Mouse (Mus musculus): Measurements from ENCODE around the gene A430078G23Rik. TPM values are rescaled to one million over a fixed set of nuclear protein-coding genes. Genes with fewer than 3 reads are reported as not detected.
"Not testable (repeated sequence)": the region's sequence is repeated elsewhere in the genome, so short reads cannot be mapped to it uniquely, and the experiment has no call there.

The A430078G23Rik gene
- polyA plus RNA-seq (2014; fragmentation: Nextera tagmentation; extraction: Ambion mirVana): 0.28 TPM in 1 of 2 replicates, not detected in the other

GRCm38 (mm10) chr8:3353189-3353810, at the start of gene A430078G23Rik:
Gene A430078G23Rik (plus strand): TSS chr8:3353415.
- Histone ChIP-seq H3K27ac (ENCODE audit: low read depth, low read length) (no peak within 1 kb of the TSS), H3K9ac (ENCODE audit: low read length) (no peak within 1 kb of the TSS), H3K4me2 (ENCODE audit: low read length) (no peak within 1 kb of the TSS), H3K4me3 (ENCODE audit: low read depth, low read length) (no peak within 1 kb of the TSS), H3K27me3 (replicated peaks; ENCODE audit: control insufficient read depth, insufficient read depth, low read length) (no peaks in the 10 kb centered on the region), H3K36me3 (ENCODE audit: control insufficient read depth, insufficient read depth, low read length) (no peaks in the 10 kb centered on the region), H3K4me1 (ENCODE audit: control insufficient read depth, insufficient read depth, low read length) (no peaks in the 10 kb centered on the region), H3K9me3 (replicated peaks; ENCODE audit: control insufficient read depth, low read length) (no peaks in the 10 kb centered on the region)
- DNase-seq (ENCODE audit: low spot score): no peak
- no peak for ATAC-seq
- 88% methylated on average over 13 of the region's 13 CpGs for WGBS

- not testable (repeated sequence) for H3K4me1 ChIP-seq (ENCODE audit: control insufficient read depth, insufficient read depth, low read length); H3K9ac ChIP-seq (ENCODE audit: low read length); H3K36me3 ChIP-seq (ENCODE audit: control insufficient read depth, insufficient read depth, low read length); DNase-seq (ENCODE audit: low spot score); H3K27ac ChIP-seq (ENCODE audit: low read depth, low read length); H3K27me3 ChIP-seq (replicated peaks; ENCODE audit: control insufficient read depth, insufficient read depth, low read length); ATAC-seq; H3K9me3 ChIP-seq (replicated peaks; ENCODE audit: control insufficient read depth, low read length); H3K4me3 ChIP-seq (ENCODE audit: low read depth, low read length); H3K4me2 ChIP-seq (ENCODE audit: low read length)
- WGBS: 94% methylated on average over 13 of the region's 13 CpGs
Measured at GRCm38 (mm10) chr8:3308205-3308800, 44.9 kb upstream of the A430078G23Rik start.

GRCm38 (mm10) chr8:3309636-3310035, 43.6 kb upstream of the A430078G23Rik start:
- H3K9me3 ChIP-seq (replicated peaks; ENCODE audit: control insufficient read depth, low read length): no peaks in the 10 kb centered on the region
- no peaks in the 10 kb centered on the region for H3K36me3 ChIP-seq (ENCODE audit: control insufficient read depth, insufficient read depth, low read length)
- no peak overlapping the region for H3K4me3 ChIP-seq (ENCODE audit: low read depth, low read length)
- 88% methylated on average over 11 of the region's 11 CpGs for WGBS
- ATAC-seq (no peak), DNase-seq (ENCODE audit: low spot score) (no peak)
- no peaks in the 10 kb centered on the region for H3K4me1 ChIP-seq (ENCODE audit: control insufficient read depth, insufficient read depth, low read length)
- H3K4me2 ChIP-seq (ENCODE audit: low read length): no peak overlapping the region
- H3K27ac ChIP-seq (ENCODE audit: low read depth, low read length): no peak overlapping the region
- H3K9ac ChIP-seq (ENCODE audit: low read length): no peak overlapping the region
- no peaks in the 10 kb centered on the region for H3K27me3 ChIP-seq (replicated peaks; ENCODE audit: control insufficient read depth, insufficient read depth, low read length)

- Histone ChIP-seq H3K4me3 (ENCODE audit: low read depth, low read length) (no peak overlapping the region), H3K4me2 (ENCODE audit: low read length) (no peak overlapping the region), H3K27ac (ENCODE audit: low read depth, low read length) (no peak overlapping the region), H3K4me1 (ENCODE audit: control insufficient read depth, insufficient read depth, low read length) (no peaks in the 10 kb centered on the region), H3K36me3 (ENCODE audit: control insufficient read depth, insufficient read depth, low read length) (no peaks in the 10 kb centered on the region), H3K27me3 (replicated peaks; ENCODE audit: control insufficient read depth, insufficient read depth, low read length) (no peaks in the 10 kb centered on the region), H3K9ac (ENCODE audit: low read length) (no peak overlapping the region), H3K9me3 (replicated peaks; ENCODE audit: control insufficient read depth, low read length) (no peaks in the 10 kb centered on the region)
- WGBS: 67% methylated on average over 4 of the region's 4 CpGs
- DNase-seq (ENCODE audit: low spot score) (no peak), ATAC-seq (no peak)
Measured at GRCm38 (mm10) chr8:3311482-3311881, 41.7 kb upstream of the A430078G23Rik start.

- 80% methylated on average over 1 of the region's 1 CpGs for WGBS
- not testable (repeated sequence) for H3K4me2 ChIP-seq (ENCODE audit: low read length); DNase-seq (ENCODE audit: low spot score); H3K9me3 ChIP-seq (replicated peaks; ENCODE audit: control insufficient read depth, low read length); H3K4me3 ChIP-seq (ENCODE audit: low read depth, low read length); H3K4me1 ChIP-seq (ENCODE audit: control insufficient read depth, insufficient read depth, low read length); H3K27me3 ChIP-seq (replicated peaks; ENCODE audit: control insufficient read depth, insufficient read depth, low read length); H3K9ac ChIP-seq (ENCODE audit: low read length); H3K36me3 ChIP-seq (ENCODE audit: control insufficient read depth, insufficient read depth, low read length); H3K27ac ChIP-seq (ENCODE audit: low read depth, low read length); ATAC-seq
Measured at GRCm38 (mm10) chr8:3313417-3313816, 39.8 kb upstream of the A430078G23Rik start.

GRCm38 (mm10) chr8:3313843-3314242, 39.4 kb upstream of the A430078G23Rik start:
- Histone ChIP-seq H3K4me1 (ENCODE audit: control insufficient read depth, insufficient read depth, low read length) (no peaks in the 10 kb centered on the region), H3K9me3 (replicated peaks; ENCODE audit: control insufficient read depth, low read length) (no peaks in the 10 kb centered on the region), H3K4me2 (ENCODE audit: low read length) (no peak overlapping the region), H3K27me3 (replicated peaks; ENCODE audit: control insufficient read depth, insufficient read depth, low read length) (no peaks in the 10 kb centered on the region), H3K27ac (ENCODE audit: low read depth, low read length) (no peak overlapping the region), H3K9ac (ENCODE audit: low read length) (no peak overlapping the region), H3K4me3 (ENCODE audit: low read depth, low read length) (no peak overlapping the region), H3K36me3 (ENCODE audit: control insufficient read depth, insufficient read depth, low read length) (no peaks in the 10 kb centered on the region)
- DNase-seq (ENCODE audit: low spot score) (no peak), ATAC-seq (no peak)
- whole genome bisulfite sequencing: 81% methylated on average over 3 of the region's 3 CpGs

- H3K4me1 ChIP-seq (ENCODE audit: control insufficient read depth, insufficient read depth, low read length): no peaks in the 10 kb centered on the region
- ATAC-seq (no peak), DNase-seq (ENCODE audit: low spot score) (no peak)
- no peaks in the 10 kb centered on the region for H3K36me3 ChIP-seq (ENCODE audit: control insufficient read depth, insufficient read depth, low read length)
- H3K4me3 ChIP-seq (ENCODE audit: low read depth, low read length): no peak overlapping the region
- H3K9me3 ChIP-seq (replicated peaks; ENCODE audit: control insufficient read depth, low read length): no peaks in the 10 kb centered on the region
- no peak overlapping the region for H3K4me2 ChIP-seq (ENCODE audit: low read length)
- no peak overlapping the region for H3K27ac ChIP-seq (ENCODE audit: low read depth, low read length)
- H3K9ac ChIP-seq (ENCODE audit: low read length): no peak overlapping the region
- no peaks in the 10 kb centered on the region for H3K27me3 ChIP-seq (replicated peaks; ENCODE audit: control insufficient read depth, insufficient read depth, low read length)
- 73% methylated on average over 2 of the region's 2 CpGs for WGBS
Measured at GRCm38 (mm10) chr8:3314345-3314744, 38.9 kb upstream of the A430078G23Rik start.

- 92% methylated on average over 5 of the region's 5 CpGs for WGBS
Measured at GRCm38 (mm10) chr8:3316585-3316984, 36.6 kb upstream of the A430078G23Rik start.

GRCm38 (mm10) chr8:3319267-3319666, 33.9 kb upstream of the A430078G23Rik start:
- H3K9ac ChIP-seq (ENCODE audit: low read length); DNase-seq (ENCODE audit: low spot score); H3K27me3 ChIP-seq (replicated peaks; ENCODE audit: control insufficient read depth, insufficient read depth, low read length); H3K27ac ChIP-seq (ENCODE audit: low read depth, low read length); H3K4me1 ChIP-seq (ENCODE audit: control insufficient read depth, insufficient read depth, low read length); ATAC-seq; H3K4me3 ChIP-seq (ENCODE audit: low read depth, low read length); H3K9me3 ChIP-seq (replicated peaks; ENCODE audit: control insufficient read depth, low read length); H3K36me3 ChIP-seq (ENCODE audit: control insufficient read depth, insufficient read depth, low read length); H3K4me2 ChIP-seq (ENCODE audit: low read length): not testable (repeated sequence)
- 95% methylated on average over 8 of the region's 11 CpGs for WGBS

More at GRCm38 (mm10) chr8:3316585-3316984, 36.6 kb upstream of the A430078G23Rik start:
- H3K4me3 ChIP-seq (ENCODE audit: low read depth, low read length): no peak overlapping the region
- no peaks in the 10 kb centered on the region for H3K36me3 ChIP-seq (ENCODE audit: control insufficient read depth, insufficient read depth, low read length)
- H3K27ac ChIP-seq (ENCODE audit: low read depth, low read length): no peak overlapping the region
- no peak for DNase-seq (ENCODE audit: low spot score)
- H3K9ac ChIP-seq (ENCODE audit: low read length): no peak overlapping the region
- ATAC-seq: no peak
- no peaks in the 10 kb centered on the region for H3K27me3 ChIP-seq (replicated peaks; ENCODE audit: control insufficient read depth, insufficient read depth, low read length)
- no peak overlapping the region for H3K4me2 ChIP-seq (ENCODE audit: low read length)
- no peaks in the 10 kb centered on the region for H3K4me1 ChIP-seq (ENCODE audit: control insufficient read depth, insufficient read depth, low read length)
- H3K9me3 ChIP-seq (replicated peaks; ENCODE audit: control insufficient read depth, low read length): no peaks in the 10 kb centered on the region
